Mouse (Mus musculus) erythroblast, adult 5-6 weeks (primary cell): Measurements from ENCODE around the gene Tank. TPM values are rescaled to one million over a fixed set of nuclear protein-coding genes. Genes with fewer than 3 reads are reported as not detected.
A peak's percentile ranks its signal among the peaks of the same experiment; 100 is the strongest.

Experiments used
- ATAC-seq: replicated peaks from 2 replicates; pipeline ENCODE4 v1.8.0; 2016; ENCODE audit warnings: moderate number of reproducible peaks, mild to moderate bottlenecking, moderate TSS enrichment, inconsistent platforms; ENCODE audit not compliant: poor library complexity, low FRiP score, severe bottlenecking
- total RNA-seq, 2 experiments: library from RNA; stranded (forward) in 1 of 2; stranded (reverse) in 1 of 2; fragments of 150-400 nt in 1 of 2; fragments of 200-764, 138-1000 nt in 1 of 2; gene quantifications; 2 replicates each; pipeline versions ENCODE4 v1.2.3 to v1.2.4; 2015 to 2017; ENCODE audit warnings: low replicate concordance in 2 of 2

The Tank gene
- total RNA-seq, 2 experiments from 2014 or later = 65.1 to 88.4 TPM

- no peak for ATAC-seq
These were observed 1.2 kb downstream of the Tank start for GRCm38 (mm10) chr2:61579501-61579990.

DNA sequence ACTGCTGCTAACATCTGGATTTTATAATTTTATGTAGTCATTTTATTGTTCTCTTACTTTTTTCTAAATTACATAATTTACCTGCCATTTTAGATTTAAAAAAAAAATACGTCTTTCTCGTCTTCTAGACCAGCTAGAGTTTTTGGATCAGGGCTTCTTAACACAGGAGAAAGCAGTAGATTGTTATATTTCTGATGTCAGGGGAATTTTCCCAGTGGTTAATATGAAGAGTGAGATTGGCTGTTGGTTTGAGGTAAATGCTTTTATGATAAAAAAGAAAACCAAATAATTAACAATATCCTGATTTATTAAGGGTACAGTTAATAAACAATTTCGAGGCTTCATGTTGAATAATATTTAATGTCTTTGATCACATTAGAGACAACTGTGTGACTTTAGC lies 1.7 kb downstream of the Tank start:
- no peak for ATAC-seq

DNA sequence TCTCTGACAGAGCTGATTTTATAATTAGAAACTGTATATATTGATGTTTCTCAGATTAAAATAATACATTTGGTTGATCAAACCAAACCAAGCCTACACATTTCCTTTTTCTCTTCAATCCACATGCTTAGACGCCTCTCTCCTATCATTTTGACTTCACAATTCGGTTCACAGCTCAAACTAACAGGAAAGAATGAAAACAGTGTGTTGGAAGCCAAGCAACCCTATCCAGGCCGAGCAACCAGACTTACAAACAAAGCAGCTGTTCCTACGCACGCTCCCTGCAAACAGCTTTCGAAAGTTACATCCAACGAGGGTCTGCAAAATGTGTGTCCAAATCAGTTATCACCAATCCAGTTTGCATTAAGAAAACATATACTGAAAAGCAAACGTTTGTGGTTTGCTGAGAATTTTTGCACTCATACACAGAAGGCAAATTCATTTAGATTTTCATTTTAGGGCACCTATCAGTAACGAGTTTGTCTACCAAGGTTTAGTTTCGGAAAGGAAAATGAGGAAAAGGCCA lies 2.2 kb downstream of the Tank start:
- ATAC-seq = no peak

- ATAC-seq = no peak
These were observed 4.4 kb downstream of the Tank start for GRCm38 (mm10) chr2:61582578-61583315.

- no peak for ATAC-seq
These were observed 7.1 kb downstream of the Tank start for GRCm38 (mm10) chr2:61585447-61585846.

DNA sequence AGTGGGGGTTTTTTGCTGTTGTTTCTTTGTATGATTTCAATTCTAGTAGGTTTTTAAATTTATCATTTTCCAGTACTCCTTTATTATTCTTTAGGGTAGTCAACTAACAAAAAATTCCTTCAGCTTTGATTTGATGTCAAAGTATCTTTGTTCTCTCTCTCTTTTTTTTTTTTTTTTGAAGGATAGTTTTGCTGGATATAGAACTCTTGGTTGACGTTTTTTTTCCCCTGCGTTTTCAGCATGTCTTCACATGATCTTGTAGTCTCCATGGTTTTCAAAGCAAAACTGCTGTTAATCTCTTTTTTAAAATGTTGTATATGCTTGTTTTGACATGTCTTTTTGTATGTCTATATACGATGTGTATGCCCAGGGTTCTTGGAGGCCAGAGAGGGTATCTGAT lies 7.8 kb downstream of the Tank start:
- ATAC-seq = no peak

DNA sequence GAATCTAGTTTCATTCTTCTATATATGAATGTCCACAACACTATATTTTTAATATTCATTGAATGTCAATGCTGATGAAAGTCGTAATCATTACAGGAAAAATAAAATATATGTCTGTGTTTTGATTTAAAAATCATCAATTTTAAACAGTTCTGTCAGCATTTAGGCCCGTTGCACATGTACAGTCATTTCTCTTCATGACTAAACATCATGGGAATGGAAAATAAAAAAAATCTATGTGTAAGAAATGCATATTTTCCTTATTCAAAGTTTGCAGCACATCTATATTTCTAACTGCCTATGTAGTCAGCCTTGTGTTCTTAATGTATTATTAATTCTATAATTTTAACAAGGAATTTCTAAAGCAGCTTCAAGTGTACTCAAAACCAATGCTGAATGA lies 12.4 kb downstream of the Tank start:
- no peak for ATAC-seq

DNA sequence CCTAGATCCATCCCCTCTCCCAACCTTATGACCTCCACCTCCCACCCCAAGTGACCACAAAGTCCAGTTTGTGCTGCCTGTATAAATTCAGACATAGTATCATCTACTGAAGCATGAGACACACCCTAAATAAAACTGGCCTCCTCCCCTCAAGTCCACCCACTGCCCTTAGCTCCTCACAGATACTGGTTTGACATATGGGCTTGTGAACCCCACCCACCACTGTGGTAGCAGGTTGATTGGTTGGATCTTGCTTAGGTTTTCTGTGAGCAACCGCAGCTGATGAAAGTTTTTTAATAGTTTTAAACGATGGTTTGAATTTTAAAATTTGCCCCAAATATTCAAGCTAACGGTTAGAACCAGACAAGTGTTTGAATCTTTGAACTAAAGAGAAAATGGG lies 13.7 kb downstream of the Tank start:
- peak; percentile 31; the same call in 1 of the 2 replicates for ATAC-seq

DNA sequence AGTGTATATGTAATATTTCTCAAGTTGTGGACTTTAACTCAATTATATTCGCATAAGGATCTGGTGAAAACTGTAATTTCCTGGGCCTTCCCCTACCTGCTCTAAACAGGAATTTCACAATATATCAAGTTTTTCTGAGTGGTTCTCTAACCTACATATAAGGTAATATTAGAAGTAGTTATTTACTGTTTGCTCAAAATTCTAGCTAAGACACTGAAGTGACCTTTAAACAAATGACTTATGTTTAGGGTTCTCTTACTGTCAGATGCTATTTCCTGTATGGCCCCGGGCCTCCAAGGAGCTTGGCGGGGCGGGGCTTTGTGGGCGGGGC lies 14.3 kb downstream of the Tank start:
- no peak for ATAC-seq

DNA sequence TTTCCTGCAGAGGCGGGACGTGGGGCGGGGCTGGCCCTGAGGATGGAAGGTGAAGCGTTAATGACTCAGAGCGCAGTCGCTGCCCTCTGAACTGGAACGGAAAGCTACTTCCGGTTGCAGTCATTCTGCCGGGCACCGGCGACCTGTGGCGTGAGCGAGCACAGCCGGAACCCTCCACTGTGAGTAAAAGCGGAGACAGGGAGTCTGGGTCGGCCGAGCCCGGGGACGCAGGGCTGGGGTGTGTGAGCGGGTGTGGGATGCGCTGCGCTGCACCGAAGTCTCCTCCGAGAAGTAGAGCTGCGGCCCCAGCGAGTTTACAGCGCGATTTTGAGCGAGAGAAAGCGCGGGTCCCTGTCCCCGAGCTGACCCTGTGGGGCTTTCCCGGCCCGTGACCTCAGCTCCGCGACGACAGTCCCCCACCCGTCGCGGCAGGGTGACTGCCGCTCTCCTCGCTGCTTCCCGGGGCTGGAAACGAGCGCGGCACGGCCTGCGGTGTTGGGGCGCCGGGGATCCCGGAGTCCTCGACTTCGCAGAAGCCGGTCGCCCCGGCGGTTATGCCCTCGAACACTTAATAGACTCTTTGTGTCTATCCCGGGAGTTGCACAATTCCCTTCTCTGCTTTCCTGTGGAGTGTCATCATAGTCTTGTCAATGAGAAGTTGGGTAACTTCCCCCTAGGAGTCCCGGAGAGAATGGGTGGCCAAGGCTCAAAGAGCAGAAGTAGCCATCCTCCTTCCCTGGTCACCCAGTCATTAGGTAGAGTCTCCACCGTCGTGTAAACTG lies 14.8 kb downstream of the Tank start:
- ATAC-seq = peak; percentile 93

- ATAC-seq = peak; percentile 53
These were observed 15.5 kb downstream of the Tank start for GRCm38 (mm10) chr2:61593871-61594304.

DNA sequence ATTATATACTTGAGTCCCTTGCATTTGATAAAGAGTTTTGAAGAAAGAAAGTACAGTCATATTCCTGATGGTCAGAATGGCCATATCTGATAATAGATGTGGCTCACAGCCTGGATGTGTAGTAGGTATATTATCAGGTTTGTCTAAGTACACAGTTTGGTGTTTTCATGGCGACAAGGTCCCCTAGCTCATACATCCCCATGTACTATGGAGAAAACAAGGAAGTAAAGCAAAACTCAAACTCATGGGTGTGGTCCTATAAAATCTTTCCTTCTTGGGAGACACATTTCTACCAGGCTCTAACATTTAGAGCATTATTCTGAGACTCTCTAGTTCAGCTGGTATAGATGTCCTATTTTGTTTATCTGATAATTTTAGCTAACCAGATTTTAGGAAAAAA lies 21.3 kb downstream of the Tank start:
- ATAC-seq = no peak

DNA sequence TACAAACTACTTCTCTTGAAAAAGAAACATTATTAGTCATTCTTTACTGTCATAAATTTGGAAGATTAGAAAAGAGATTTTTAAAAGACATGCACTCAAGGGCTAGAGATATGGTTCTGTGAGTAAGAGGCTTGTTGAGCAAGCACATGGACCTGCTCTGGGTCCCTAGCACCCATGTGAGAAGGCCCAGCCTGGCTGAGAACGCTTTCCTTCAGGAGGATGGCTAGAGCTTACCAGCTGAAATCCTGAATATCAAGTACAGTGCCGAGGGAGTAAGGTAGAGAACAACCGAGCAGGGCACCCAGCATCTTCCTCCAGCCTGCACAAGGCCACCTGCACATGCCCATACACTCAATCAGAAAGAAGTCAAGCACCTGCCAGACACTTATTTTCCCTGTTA lies 25.1 kb downstream of the Tank start:
- no peak for ATAC-seq

DNA sequence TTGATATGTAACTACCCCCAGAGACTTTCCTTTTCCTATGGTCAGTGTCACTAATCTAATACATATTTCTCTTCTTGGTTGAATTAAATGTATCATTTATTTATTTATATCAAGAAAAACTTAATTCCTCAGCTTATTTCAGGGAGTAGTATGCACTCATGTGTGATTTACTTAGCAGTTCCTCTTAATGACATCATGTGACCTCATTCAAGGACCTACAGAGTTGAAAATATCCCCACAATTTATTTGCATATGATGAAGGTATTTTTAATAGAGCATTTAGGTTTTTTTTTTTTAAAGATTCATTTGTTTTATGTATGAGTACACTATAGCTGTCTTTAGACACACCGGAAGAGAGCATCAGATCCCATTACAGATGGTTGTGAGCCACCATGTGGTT lies 28.6 kb downstream of the Tank start:
- ATAC-seq = no peak

- ATAC-seq = no peak
These were observed 45.6 kb downstream of the Tank start for GRCm38 (mm10) chr2:61623996-61624395.

DNA sequence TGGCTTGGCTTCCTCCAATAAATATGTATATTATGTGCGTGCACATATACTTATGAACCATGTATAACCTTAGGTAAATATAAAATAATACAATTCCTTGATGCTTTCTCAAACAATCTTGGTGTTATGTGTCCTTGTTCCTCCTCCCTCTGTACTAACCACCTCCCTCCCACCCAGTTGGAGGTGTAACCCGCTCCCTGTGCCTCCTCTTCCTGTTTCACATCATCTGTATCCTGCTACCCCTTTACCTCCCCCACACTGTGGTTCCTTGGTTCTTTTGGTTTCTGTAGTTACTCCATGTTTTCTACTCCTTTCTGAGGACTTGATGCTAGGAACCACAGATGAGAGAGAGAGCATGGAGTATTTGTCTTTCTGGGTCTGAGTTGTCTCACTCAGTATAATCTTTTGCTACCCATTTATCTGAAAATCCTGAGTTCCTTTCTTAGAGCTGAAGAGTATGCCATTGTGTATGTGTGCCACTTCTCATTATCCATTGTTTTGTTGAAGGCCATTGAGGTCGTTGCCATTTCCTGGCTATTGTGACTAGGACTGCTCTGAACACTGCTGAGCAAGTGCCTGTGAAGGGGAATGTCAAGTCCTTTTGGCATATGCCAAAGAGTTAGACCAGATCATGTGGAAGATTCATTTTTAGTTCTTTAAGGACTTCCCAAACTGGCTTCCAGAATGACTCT lies 52.6 kb downstream of the Tank start:
- no peak for ATAC-seq

DNA sequence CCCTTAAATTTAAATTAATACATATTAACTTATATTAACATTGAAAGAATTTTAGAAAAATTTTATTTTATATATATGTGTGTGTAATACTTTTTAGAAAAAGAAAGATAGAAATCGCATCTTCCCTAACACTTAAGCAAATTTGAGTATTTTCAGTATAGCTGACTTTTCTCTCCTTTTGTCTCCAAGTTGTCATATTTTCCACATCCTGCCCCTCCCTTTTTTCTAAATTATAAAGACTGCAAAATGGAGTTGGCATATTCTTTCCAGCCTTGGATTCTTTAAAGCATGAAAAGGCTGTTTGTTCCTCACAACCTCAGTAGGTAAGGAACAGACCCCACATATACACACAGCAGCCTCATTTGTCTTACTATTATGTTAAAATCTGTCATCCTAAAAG lies 56.7 kb downstream of the Tank start:
- ATAC-seq = no peak

GRCm38 (mm10) chr2:61638182-61638581 lies 59.8 kb downstream of the Tank start:
- no peak for ATAC-seq

GRCm38 (mm10) chr2:61642452-61643368 lies 64.3 kb downstream of the Tank start:
- peak; percentile 65; the same call in 1 of the 2 replicates for ATAC-seq
